Mouse (Mus musculus) cerebellum, adult 2 months (tissue): ENCODE results near the gene Ccdc71l.

Experiments
- CTCF ChIP-seq: fragments of 200-500 bp; IDR thresholded peaks from 2 replicates; pipeline ENCODE4 v1.5.1; 2011; ENCODE audit warnings: low read depth, mild to moderate bottlenecking, control low read depth, low read length, moderate library complexity, borderline replicate concordance; ENCODE audit not compliant: insufficient read depth
- POLR2A ChIP-seq: fragments of 200-500 bp; IDR thresholded peaks from 2 replicates; pipeline ENCODE4 v1.6.1; 2011; ENCODE audit warnings: low read length, control low read depth, borderline replicate concordance; ENCODE audit not compliant: insufficient read depth

DNA sequence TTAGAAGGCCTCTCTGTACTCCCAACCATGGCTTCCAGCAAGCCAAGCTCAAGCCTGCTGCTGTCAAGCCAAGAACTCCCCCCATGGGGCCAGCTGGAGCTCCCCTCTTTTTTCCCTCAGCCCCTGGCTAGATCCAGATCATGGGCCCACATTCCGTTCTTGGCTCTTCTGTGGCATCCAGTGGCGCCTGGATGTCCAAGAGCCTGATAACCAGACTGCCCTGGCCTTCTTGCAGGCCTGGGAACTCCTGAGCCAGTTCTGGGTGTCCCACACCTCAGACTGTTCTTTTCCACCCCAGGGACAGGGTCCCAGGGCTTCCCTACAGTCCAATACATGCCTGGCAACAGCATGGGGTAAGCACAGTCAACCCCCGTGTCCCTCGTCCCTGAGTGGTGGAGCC, 32.4 kb upstream of the Ccdc71l start:
- TF ChIP-seq CTCF (no peak), POLR2A (no peak)
